Mouse (Mus musculus) ES-E14 (cell line): ENCODE data around the gene 4930407I10Rik. TPM values are rescaled to one million over a fixed set of nuclear protein-coding genes. Genes with fewer than 3 reads are reported as not detected.

Source experiments
- DNase-seq: peaks from one replicate; pipeline ENCODE4 v3.0.0-alpha.2; 2013; ENCODE audit warnings: low read depth, low spot score
- H3K27ac ChIP-seq: 2 replicates; pipeline ENCODE4 v1.5.1; 2012; ENCODE audit warnings: low read depth, mild to moderate bottlenecking, low read length, moderate library complexity, mixed read lengths; ENCODE audit not compliant: poor library complexity, insufficient read depth, severe bottlenecking
- H3K36me3 ChIP-seq: 2 replicates; pipeline ENCODE4 v1.6.1; 2012; ENCODE audit warnings: mild to moderate bottlenecking, low read length, moderate library complexity, mixed read lengths; ENCODE audit not compliant: control insufficient read depth, poor library complexity, insufficient read depth, severe bottlenecking
- H3K4me1 ChIP-seq, 2 experiments: fragments of 150-350 bp in 1 of 2; sonication (generic) in 1 of 2; 2 replicates each; pipeline ENCODE4 v1.6.1; 2012; ENCODE audit warnings: low read length in 2 of 2, mild to moderate bottlenecking in 1 of 2, mixed read lengths in 1 of 2; ENCODE audit not compliant: control insufficient read depth in 2 of 2, insufficient read depth in 2 of 2, poor library complexity in 1 of 2
- H3K4me3 ChIP-seq, 2 experiments: fragments of 150-350 bp in 1 of 2; sonication (generic) in 1 of 2; 2 replicates each; pipeline ENCODE4 v1.5.1; 2012; ENCODE audit warnings: low read length in 2 of 2, low read depth in 1 of 2, mild to moderate bottlenecking in 1 of 2, mixed read lengths in 1 of 2; ENCODE audit not compliant: insufficient read depth in 1 of 2, poor library complexity in 1 of 2, severe bottlenecking in 1 of 2
- H3K9ac ChIP-seq: 2 replicates; pipeline ENCODE4 v1.6.1; 2012; ENCODE audit warnings: low read depth, mild to moderate bottlenecking, low read length, mixed read lengths; ENCODE audit not compliant: poor library complexity, insufficient read depth, severe bottlenecking
- H3K9me3 ChIP-seq: fragments of 150-350 bp; sonication (generic); 2 replicates; pipeline ENCODE4 v1.6.1; 2012; ENCODE audit warnings: low read depth, mild to moderate bottlenecking, low read length; ENCODE audit not compliant: control insufficient read depth, insufficient read depth
- CHD2 ChIP-seq: IDR thresholded peaks from 2 replicates; pipeline ENCODE4 v1.6.1; 2014; ENCODE audit warnings: mild to moderate bottlenecking, low read depth, low read length, inconsistent platforms
- HCFC1 ChIP-seq: IDR thresholded peaks from 2 replicates; pipeline ENCODE4 v1.6.1; 2012; ENCODE audit warnings: low read length, inconsistent platforms, borderline replicate concordance; ENCODE audit not compliant: insufficient read depth
- MAFK ChIP-seq: IDR thresholded peaks from 2 replicates; pipeline ENCODE4 v1.6.1; 2014; ENCODE audit warnings: mild to moderate bottlenecking, low read depth, low read length, inconsistent platforms; ENCODE audit not compliant: insufficient read depth
- ZC3H11A ChIP-seq: IDR thresholded peaks from 2 replicates; pipeline ENCODE4 v1.6.1; 2012; ENCODE audit warnings: low read depth, mild to moderate bottlenecking, inconsistent platforms, low read length, borderline replicate concordance
- ZNF384 ChIP-seq: IDR thresholded peaks from 2 replicates; pipeline ENCODE4 v1.6.1; 2012; ENCODE audit warnings: low read depth, low read length, inconsistent platforms
- in situ Hi-C, 2 experiments: fragments of 600-800 bp; cut with MboI; formaldehyde crosslinking; loops; one replicate each; pipeline ENCODE4 v1.15.1; 2025; ENCODE audit warnings: low sequenced_read_pairs in 2 of 2, inconsistent platforms in 1 of 2; ENCODE audit not compliant: unreplicated experiment in 2 of 2
- total RNA-seq: library from RNA; depleted of rRNA; stranded (reverse); fragments of 300-350 nt; gene quantifications from 2 replicates; pipeline ENCODE4 v1.2.3, GENCODE M21; 2012

4930407I10Rik gene
- total RNA-seq, 1 experiment = not detected

GRCm38 (mm10) chr15:82046246-82046891 is 12.6 kb upstream of the 4930407I10Rik start:
- TF ChIP-seq ZC3H11A (no peak), ZNF384 (no peak), HCFC1 (no peak), MAFK (no peak), CHD2 (no peak)
- H3K9ac ChIP-seq = peak overlapping the region; percentile 92
- peak overlapping the region; percentile 86 to 99 for H3K4me3 ChIP-seq
- DNase-seq = no peak
- H3K4me1 ChIP-seq = peaks cover 0 to 2% of the 10 kb centered on the region in 2 experiments; a peak in 3 of 4 replicates
- in situ Hi-C loops = no loop called here
- H3K27ac ChIP-seq = peak overlapping the region; percentile 72; the same call in 1 of the 2 replicates
- H3K36me3 ChIP-seq = peaks cover 13% of the 10 kb centered on the region
- H3K9me3 ChIP-seq = no peaks in the 10 kb centered on the region

GRCm38 (mm10) chr15:82047080-82047883 is 11.7 kb upstream of the 4930407I10Rik start, which contains the start of gene Snu13:
TSS of gene Snu13 (minus strand) at chr15:82047598.
- H3K4me1 ChIP-seq = peaks cover 0 to 2% of the 10 kb centered on the region in 2 experiments; a peak in 3 of 4 replicates
- TF ChIP-seq ZNF384 = peak; percentile 64; the same call in 1 of the 2 replicates
- TF ChIP-seq ZC3H11A = no peak
- peak within 1 kb of the TSS; percentile 92 for H3K9ac ChIP-seq
- DNase-seq = no peak
- peaks cover 11% of the 10 kb centered on the region for H3K36me3 ChIP-seq
- H3K27ac ChIP-seq = peak within 1 kb of the TSS; percentile 72
- H3K9me3 ChIP-seq = no peaks in the 10 kb centered on the region
- H3K4me3 ChIP-seq = peak within 1 kb of the TSS; percentile 86 to 99
- in situ Hi-C loops = no loop called here

GRCm38 (mm10) chr15:82052544-82052943 is 6.4 kb upstream of the 4930407I10Rik start:
- TF ChIP-seq ZNF384 (no peak), HCFC1 (no peak), ZC3H11A (no peak), CHD2 (no peak), MAFK (no peak)
- Histone ChIP-seq H3K9me3 (no peaks in the 10 kb centered on the region), H3K27ac (no peak overlapping the region), H3K9ac (no peak overlapping the region), H3K36me3 (no peaks in the 10 kb centered on the region), H3K4me1 (no peaks in the 10 kb centered on the region), H3K4me3 (no peak overlapping the region)
- no peak for DNase-seq
- in situ Hi-C loops = loop anchor here in 1 of 2 experiments (25.0 kb wide), 1 partner anchor 185 kb away; the partner anchor contains the start of gene Cenpm

GRCm38 (mm10) chr15:82063909-82064308 is 5.0 kb downstream of the 4930407I10Rik start:
- Histone ChIP-seq H3K36me3 (no peaks in the 10 kb centered on the region), H3K9ac (no peak overlapping the region), H3K9me3 (no peaks in the 10 kb centered on the region), H3K27ac (no peak overlapping the region), H3K4me1 (no peaks in the 10 kb centered on the region), H3K4me3 (no peak overlapping the region)
- DNase-seq = no peak
- TF ChIP-seq MAFK = no peak
- TF ChIP-seq HCFC1 = no peak
- TF ChIP-seq ZC3H11A = no peak
- TF ChIP-seq ZNF384 = no peak
- TF ChIP-seq CHD2 = no peak
- in situ Hi-C loops = loop anchor here (10.0 to 25.0 kb wide), 2 partner anchors 171 to 173 kb away; partner anchors contain the start of gene Cenpm (in 1 of the 2)
